Mouse (Mus musculus): ENCODE data around the gene Mlph.
A peak's percentile ranks its signal among the peaks of the same experiment; 100 is the strongest.

- TF ChIP-seq ZNF384 (IDR thresholded peaks at IDR 0.05; ENCODE audit: low read depth, low read length) (no peak), MXI1 (IDR thresholded peaks at IDR 0.05; ENCODE audit: low read depth, low read length) (peak; percentile 40; the same call in 1 of the 2 replicates), ELF1 (IDR thresholded peaks at IDR 0.05; ENCODE audit: low read depth, low read length) (no peak), JUND (IDR thresholded peaks at IDR 0.05; ENCODE audit: low read depth, low read length) (no peak), POLR2A (IDR thresholded peaks at IDR 0.05; ENCODE audit: control insufficient read depth in 1 of 2, insufficient read depth in 1 of 2, low read depth in 1 of 2, low read length in 2 of 2, poor library complexity in 1 of 2) (no peak), CTCF (IDR thresholded peaks at IDR 0.05 in 2 of 3, conservative IDR thresholded peaks at IDR 0.05 in 1 of 3; ENCODE audit: control insufficient read depth in 1 of 3, insufficient read depth in 1 of 3, low read depth in 2 of 3, low read length in 3 of 3, poor library complexity in 1 of 3, severe bottlenecking in 1 of 3) (peak; percentile 98 to 99 (median 98)), EP300 (IDR thresholded peaks at IDR 0.05; ENCODE audit: low read depth in 1 of 2, low read length in 2 of 2) (no peak), NELFE (IDR thresholded peaks at IDR 0.05; ENCODE audit: low read depth, low read length) (no peak), POLR2AphosphoS2 (IDR thresholded peaks at IDR 0.05; ENCODE audit: low read length) (no peak), MAZ (IDR thresholded peaks at IDR 0.05; ENCODE audit: low read depth, low read length) (no peak), CHD2 (IDR thresholded peaks at IDR 0.05; ENCODE audit: low read length) (no peak), USF2 (IDR thresholded peaks at IDR 0.05; ENCODE audit: borderline replicate concordance in 1 of 2, insufficient read depth in 1 of 2, low read depth in 1 of 2, low read length in 2 of 2) (no peak)
Observed at GRCm38 (mm10) chr1:90972911-90973573, 58.2 kb downstream of the Mlph start.

Measured in MEL (cell line).